Mouse (Mus musculus) induced T-regulatory cell, adult 2 months (primary cell): Measurements from ENCODE around the gene Csmd2.

Experiments used
- DNase-seq: peaks from one replicate; pipeline ENCODE4 v3.0.0-alpha.2; 2012; ENCODE audit warnings: low read depth

Csmd2 gene

DNA sequence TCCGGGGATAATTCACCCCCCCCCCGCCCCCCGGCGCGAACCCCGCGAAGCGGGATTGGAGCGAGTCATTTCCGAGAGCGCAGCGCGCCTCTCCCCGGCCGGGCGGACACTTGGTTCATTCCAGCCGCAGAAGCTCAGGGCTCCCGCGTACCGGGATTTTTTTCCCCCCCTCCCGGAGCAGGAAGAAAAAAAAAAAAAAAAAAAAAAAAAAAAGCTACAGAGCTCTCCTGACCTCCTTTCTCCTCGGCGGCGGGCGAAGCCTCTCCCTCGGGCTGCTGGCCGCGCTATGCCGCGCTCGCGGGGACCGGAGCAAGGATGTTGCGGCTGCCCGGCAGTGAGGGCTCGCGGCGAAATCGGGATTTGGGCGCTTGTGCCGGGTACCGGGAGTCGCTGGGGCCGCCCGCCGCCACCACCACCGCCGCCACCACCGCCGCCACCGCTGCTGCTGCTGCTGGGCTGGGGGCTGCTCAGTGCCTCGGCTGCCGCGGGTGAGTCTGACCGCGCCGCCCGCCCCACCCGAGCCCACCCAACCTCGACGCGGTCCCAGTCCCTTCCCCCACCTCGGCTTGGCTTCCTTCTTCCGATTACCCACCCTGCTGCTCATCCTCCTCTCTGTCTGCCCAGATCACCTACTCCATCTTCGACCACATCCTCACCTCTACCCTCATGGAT is at the start of gene Csmd2:
Gene Csmd2 (plus strand): TSS at position 74 of the 672 bp plus-strand sequence.
- no peak for DNase-seq

GRCm38 (mm10) chr4:127947696-127948095 is 40.0 kb upstream of the Csmd2 start:
- DNase-seq, result no peak

DNA sequence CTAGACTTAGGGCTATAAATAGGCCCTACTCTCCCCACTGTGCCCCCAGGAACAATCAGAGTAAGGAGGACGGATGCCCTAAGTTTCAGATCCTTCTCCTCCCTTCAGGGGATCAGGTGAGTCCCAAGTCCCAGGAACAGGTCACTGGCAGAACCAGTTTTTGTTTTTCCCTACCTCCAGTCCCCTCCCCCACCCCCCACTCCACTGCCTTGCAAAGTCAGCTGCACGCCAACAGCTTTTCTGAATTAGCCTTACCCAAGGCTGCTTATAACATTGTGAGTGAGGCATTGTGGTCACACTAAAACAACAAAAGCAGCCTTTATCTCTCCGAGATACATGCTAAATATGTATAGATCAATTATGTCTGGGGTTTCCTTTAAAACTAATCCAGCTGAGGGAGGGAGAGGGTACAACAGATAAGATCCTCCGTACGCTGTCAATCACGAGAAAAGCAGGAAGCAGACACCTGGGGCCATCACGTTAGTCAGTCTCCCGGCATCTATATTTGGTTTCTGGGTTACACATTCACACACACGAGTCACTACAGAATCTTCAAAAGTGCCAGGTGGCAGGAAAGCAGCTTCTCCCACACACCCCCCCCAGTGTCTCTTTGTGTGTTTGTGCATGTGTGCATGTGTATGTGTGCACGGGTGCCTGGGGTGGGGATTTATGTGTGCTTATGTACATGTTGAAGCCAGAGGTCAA is 34.5 kb upstream of the Csmd2 start:
- DNase-seq, result no peak

GRCm38 (mm10) chr4:127969101-127969500 is 18.6 kb upstream of the Csmd2 start:
- no peak for DNase-seq

GRCm38 (mm10) chr4:127970018-127970421 is 17.6 kb upstream of the Csmd2 start:
- no peak for DNase-seq

DNA sequence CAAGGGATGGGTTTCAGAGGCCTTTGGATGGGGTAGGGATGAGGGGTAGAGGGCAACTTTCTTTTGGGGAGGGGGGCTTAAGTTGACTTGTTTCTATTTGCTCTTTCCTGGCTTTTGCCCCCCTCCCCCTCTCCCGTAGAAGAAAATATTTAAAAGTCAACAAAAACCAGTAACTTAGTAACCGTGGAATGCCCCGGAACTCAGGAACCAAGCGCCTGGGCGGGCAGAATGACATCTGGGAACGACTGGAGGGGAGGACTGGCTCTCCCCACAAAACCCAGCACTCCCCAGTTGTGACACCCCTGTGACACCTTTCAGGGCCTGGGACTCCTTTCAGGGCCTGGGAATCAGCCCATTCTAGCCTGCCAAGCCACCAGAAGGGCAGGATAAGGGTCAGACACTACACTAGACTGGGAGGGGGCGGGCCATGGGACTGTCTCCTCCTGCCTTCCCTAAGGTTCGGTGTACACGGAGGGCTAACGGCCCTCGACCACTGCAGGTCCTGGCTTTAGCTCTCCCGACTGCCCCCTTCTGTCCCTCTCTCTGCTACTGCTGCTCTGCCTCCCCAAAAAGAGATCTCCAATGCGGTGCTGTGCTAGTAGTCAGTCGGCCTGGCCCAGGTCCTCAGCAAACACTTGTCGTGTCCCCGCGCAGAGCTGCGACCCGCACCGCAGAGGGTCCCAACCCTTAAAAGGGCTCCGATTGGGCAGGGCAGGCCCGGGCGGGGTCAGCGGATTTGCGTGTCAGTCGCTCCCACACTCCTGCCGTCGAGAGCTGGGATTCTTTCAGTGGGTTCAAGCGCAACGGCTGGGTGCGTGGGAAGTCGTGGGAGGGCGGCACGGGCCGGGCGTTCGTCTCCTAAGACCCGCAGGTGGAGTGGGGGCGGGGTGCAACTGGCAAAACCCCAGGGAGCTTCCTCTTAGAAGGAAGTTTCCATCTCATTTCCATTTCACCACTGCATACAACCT is 16.5 kb upstream of the Csmd2 start, which contains the start of gene CK137956:
Gene CK137956 (minus strand): TSS at position 51 of the 968 bp plus-strand sequence.
- no peak for DNase-seq

GRCm38 (mm10) chr4:127972976-127973375 is 14.7 kb upstream of the Csmd2 start:
- no peak for DNase-seq

DNA sequence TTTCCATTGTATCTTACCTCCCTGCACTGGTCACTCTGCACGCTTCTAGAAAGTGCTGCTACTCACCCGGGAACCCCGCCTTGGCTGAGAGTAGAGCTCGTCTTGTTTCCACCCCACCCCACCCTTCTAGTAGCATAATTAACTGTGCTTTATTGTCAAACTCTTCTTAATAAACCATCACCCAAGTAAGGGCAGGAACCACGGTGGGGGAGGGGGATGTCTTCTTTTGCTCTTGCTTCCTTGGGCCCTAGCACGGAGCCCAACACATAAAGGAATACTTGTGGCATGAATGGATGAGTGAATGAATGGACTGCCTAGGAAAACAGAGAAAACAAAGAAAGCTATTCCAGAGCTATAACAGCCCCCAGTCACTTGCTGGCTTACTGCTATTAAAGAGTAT is 6.5 kb upstream of the Csmd2 start:
- no peak for DNase-seq

DNA sequence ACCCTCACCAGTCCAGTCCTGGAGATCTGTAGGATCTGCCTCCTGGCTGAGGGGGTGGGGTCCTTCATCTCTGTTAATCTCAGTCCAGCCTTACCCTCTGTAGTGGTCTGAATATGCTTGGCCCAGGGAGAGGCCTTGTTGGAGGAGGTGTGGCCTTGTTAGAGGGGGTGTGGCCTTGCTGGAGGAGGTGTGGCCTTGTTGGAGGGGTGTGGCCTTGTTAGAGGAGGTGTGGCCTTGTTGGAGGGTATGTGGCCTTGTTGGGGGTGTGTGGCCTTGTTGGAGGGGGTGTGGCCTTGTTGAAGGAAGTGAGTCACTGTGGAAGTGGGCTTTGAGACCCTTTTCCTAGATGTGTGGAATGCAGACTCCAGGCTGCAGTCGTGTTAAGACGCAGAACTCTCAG is 3.2 kb upstream of the Csmd2 start:
- no peak for DNase-seq

DNA sequence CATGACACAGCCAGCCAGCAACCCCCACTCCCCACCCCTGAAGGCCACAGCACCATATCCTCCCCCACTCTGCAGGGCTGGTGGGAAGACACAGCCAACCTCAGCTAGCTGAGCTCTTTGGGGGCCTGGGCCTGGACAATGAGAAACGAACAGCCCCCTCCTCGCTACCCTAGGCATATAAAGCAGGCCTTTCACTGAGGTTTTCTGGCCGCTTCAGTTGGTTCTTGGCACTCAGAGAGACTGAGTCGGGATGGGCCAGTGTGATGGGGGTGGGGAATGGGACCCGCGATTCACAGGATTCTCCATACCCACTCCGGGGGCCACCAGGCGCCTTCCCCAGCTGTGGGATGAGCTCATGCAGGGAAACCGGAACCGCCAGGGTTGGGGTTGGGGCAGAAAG is 1.8 kb upstream of the Csmd2 start:
- no peak for DNase-seq

- no peak for DNase-seq
These were observed 1.1 kb upstream of the Csmd2 start for GRCm38 (mm10) chr4:127986491-127987075.

GRCm38 (mm10) chr4:127987270-127987669 is 387 bp upstream of the Csmd2 start:
- no peak for DNase-seq

GRCm38 (mm10) chr4:127988526-127989180 is 996 bp downstream of the Csmd2 start:
- DNase-seq, result no peak

GRCm38 (mm10) chr4:127989347-127989995 is 1.8 kb downstream of the Csmd2 start:
- no peak for DNase-seq

GRCm38 (mm10) chr4:127999281-127999680 is 11.6 kb downstream of the Csmd2 start:
- no peak for DNase-seq

GRCm38 (mm10) chr4:128002638-128003101 is 15.0 kb downstream of the Csmd2 start:
- DNase-seq, result no peak

DNA sequence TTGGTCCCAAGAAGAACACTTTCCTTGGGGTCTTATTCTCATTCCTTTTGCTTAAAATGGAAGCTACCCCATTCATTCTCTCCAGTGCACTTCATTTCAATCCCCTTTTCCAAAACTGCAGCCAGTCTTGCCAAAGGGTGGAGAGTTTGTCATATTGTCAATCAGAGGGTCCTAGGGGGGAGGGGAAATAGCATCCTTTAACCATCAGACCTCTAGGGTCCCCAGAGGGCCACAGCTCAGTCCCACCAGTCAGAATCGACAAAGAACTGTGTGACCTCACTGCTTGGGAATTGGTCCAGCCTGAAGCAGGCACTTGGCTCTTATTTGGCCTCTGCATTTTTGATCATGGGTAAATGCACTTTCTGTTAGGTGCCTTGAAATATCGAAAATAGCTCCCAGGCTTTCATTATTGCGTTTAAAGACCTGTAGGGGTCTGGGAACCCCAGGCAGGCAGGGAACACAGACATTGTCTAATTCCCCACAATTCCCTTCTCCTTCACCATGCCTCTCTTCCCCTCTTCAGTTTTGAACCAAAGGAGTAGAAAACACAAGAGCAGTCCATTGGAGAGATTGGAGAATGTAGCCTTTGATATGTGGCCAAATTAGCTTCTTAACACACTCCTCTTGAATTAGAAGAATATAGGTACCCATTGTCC is 17.3 kb downstream of the Csmd2 start:
- no peak for DNase-seq

GRCm38 (mm10) chr4:128019465-128019864 is 31.8 kb downstream of the Csmd2 start:
- DNase-seq, result no peak

DNA sequence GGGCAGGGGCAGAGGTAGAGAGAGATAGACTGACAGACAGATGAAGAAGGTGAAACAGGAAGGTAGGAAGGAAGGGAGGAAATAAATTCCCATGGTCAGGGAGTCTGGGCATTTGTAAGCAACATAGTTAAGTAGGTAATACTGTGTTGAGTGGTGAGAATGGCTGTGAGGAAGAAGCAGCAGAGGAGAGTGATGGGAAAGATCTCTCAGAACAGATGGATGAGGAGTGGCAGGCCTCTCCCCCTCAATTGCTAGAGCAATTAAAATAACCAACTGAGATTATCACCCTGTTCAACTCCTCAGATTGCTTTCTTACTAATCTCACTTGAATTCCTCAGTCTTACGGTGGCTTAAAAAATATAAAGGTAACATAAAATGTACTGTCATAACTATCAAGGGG is 40.6 kb downstream of the Csmd2 start:
- DNase-seq, result no peak

GRCm38 (mm10) chr4:128041901-128042300 is 54.2 kb downstream of the Csmd2 start:
- DNase-seq, result no peak
